Mouse (Mus musculus) G1E (cell line): Measurements from ENCODE around the gene Cdc42ep1. TPM values are rescaled to one million over a fixed set of nuclear protein-coding genes. Genes with fewer than 3 reads are reported as not detected.

Experiments
- ATAC-seq: 2 replicates; pipeline ENCODE4 v1.8.0; 2016; ENCODE audit warnings: mild to moderate bottlenecking; ENCODE audit not compliant: insufficient number of reproducible peaks, poor library complexity, low FRiP score, severe bottlenecking; ENCODE audit errors: extremely low read depth
- DNase-seq: peaks from one replicate; pipeline ENCODE4 v3.0.0; 2012; ENCODE audit warnings: low spot score
- H3K27me3 ChIP-seq: 2 replicates; pipeline ENCODE4 v1.6.1; 2012; ENCODE audit warnings: mild to moderate bottlenecking, low read length, inconsistent platforms; ENCODE audit not compliant: insufficient read depth
- H3K36me3 ChIP-seq: replicated peaks from 2 replicates; pipeline ENCODE3; 2012; ENCODE audit warnings: mild to moderate bottlenecking, inconsistent platforms
- H3K4me1 ChIP-seq: 2 replicates; pipeline ENCODE4 v1.6.1; 2012; ENCODE audit warnings: low read depth, low read length, inconsistent platforms, mixed read lengths; ENCODE audit not compliant: insufficient read depth
- H3K4me3 ChIP-seq: 2 replicates; pipeline ENCODE4 v1.5.1; 2012; ENCODE audit warnings: low read depth, mild to moderate bottlenecking, inconsistent platforms, low read length, moderate library complexity, mixed read lengths
- H3K9me3 ChIP-seq: replicated peaks from 2 replicates; pipeline ENCODE4 v1.6.1; 2012; ENCODE audit warnings: inconsistent platforms
- CTCF ChIP-seq: IDR thresholded peaks from 2 replicates; pipeline ENCODE4 v1.5.1; 2012; ENCODE audit warnings: low read depth, low read length, inconsistent platforms, mixed read lengths
- GATA1 ChIP-seq: IDR thresholded peaks from 2 replicates; pipeline ENCODE4 v1.6.1; 2012; ENCODE audit warnings: borderline replicate concordance, low read length, inconsistent platforms, mixed read lengths
- GATA2 ChIP-seq: IDR thresholded peaks from 2 replicates; pipeline ENCODE4 v1.6.1; 2012; ENCODE audit warnings: low read depth, low read length, inconsistent platforms, borderline replicate concordance
- POLR2AphosphoS5 ChIP-seq: IDR thresholded peaks from 2 replicates; pipeline ENCODE4 v1.6.1; 2012; ENCODE audit warnings: low read depth, low read length, inconsistent platforms; ENCODE audit not compliant: insufficient replicate concordance
- TAL1 ChIP-seq: conservative IDR thresholded peaks from 2 replicates; pipeline ENCODE4 v1.6.1; 2012; ENCODE audit warnings: low read depth, low read length, inconsistent platforms, mixed read lengths
- polyA plus RNA-seq: library from polyadenylated mRNA; stranded (reverse); fragments of >175 nt; gene quantifications from 2 replicates; pipeline ENCODE4 v1.2.3, GENCODE M21; 2012
- total RNA-seq, 2 experiments: library from RNA; stranded (forward) in 1 of 2; stranded (reverse) in 1 of 2; fragments of 200-1000 nt in 1 of 2; fragments of >200 nt in 1 of 2; fragmentation: Nextera tagmentation in 1 of 2; gene quantifications; 2 replicates each; pipeline ENCODE4 v1.2.3; 2014 to 2017

Gene Cdc42ep1
- total and polyA plus RNA-seq, 3 experiments = 0.11 TPM; not detected in 2

DNA sequence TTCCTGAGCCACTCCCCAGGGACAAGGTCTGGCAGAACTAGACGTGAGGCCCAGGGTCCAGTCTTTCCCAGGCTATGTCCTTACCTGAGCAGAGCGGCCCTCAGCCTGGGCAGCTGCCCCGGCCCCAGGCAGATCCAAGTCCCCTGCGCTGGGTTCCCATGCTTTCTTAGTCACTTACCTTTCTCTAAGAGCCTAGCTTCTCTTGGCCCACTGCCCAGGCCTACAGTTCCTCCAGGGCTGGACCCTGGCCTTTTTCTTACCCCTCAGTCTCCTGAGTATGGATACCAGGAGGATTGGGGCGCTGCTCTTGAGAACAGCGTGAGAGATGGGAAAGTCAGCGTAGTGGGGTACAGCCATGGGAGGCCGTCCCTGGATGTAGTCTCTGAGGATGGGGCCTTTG, 38.0 kb downstream of the Cdc42ep1 start:
- H3K4me1 ChIP-seq = peaks cover 61% of the 10 kb centered on the region
- TF ChIP-seq TAL1 (no peak), POLR2AphosphoS5 (no peak), GATA2 (no peak), GATA1 (no peak), CTCF (no peak)
- H3K9me3 ChIP-seq = no peaks in the 10 kb centered on the region
- no peaks in the 10 kb centered on the region for H3K27me3 ChIP-seq
- peaks cover 64% of the 10 kb centered on the region for H3K36me3 ChIP-seq
- no peak overlapping the region for H3K4me3 ChIP-seq
- DNase-seq = no peak
- ATAC-seq = no peak

GRCm38 (mm10) chr15:78881828-78882227, 39.4 kb downstream of the Cdc42ep1 start:
- no peak overlapping the region for H3K4me3 ChIP-seq
- ATAC-seq = no peak
- no peaks in the 10 kb centered on the region for H3K9me3 ChIP-seq
- peaks cover 78% of the 10 kb centered on the region for H3K36me3 ChIP-seq
- peaks cover 47% of the 10 kb centered on the region for H3K4me1 ChIP-seq
- no peaks in the 10 kb centered on the region for H3K27me3 ChIP-seq
- no peak for TF ChIP-seq GATA2
- TF ChIP-seq TAL1 = no peak
- no peak for TF ChIP-seq POLR2AphosphoS5
- TF ChIP-seq GATA1 = no peak
- no peak for TF ChIP-seq CTCF
- no peak for DNase-seq

DNA sequence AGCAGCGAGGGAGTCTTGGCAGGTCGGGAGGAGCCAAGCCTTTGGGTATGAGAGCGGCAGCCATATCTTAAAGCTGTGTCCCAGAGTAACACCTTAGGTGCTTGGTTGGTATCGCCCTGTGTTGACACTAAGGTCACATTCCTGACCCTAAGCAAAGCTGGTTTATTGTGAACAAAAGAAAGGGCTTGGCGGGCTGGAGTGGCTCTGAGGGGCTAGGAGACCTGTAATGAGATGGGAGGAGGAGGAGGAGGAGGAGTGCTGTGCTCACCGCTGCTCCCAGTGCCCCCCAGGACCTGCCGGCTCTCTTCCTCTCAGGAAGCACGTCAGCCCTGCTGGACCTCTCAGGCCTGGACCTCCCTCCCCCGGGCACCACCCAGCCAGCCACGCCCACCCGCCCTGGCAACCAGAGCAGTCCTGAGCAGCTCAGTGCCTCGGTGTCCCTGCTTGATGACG, 47.0 kb downstream of the Cdc42ep1 start:
- ATAC-seq (no peak), DNase-seq (no peak)
- no peaks in the 10 kb centered on the region for H3K27me3 ChIP-seq
- H3K9me3 ChIP-seq = no peaks in the 10 kb centered on the region
- H3K36me3 ChIP-seq = peaks cover 98% of the 10 kb centered on the region
- no peak for TF ChIP-seq GATA2
- TF ChIP-seq CTCF = no peak
- TF ChIP-seq TAL1 = no peak
- TF ChIP-seq GATA1 = no peak
- peaks cover 75% of the 10 kb centered on the region for H3K4me1 ChIP-seq
- peak overlapping the region; percentile 63; the same call in 1 of the 2 replicates for H3K4me3 ChIP-seq

GRCm38 (mm10) chr15:78892440-78892839, 50.0 kb downstream of the Cdc42ep1 start:
- H3K4me1 ChIP-seq = peaks cover 99% of the 10 kb centered on the region
- no peaks in the 10 kb centered on the region for H3K9me3 ChIP-seq
- 0 out of 2 replicates have a peak, but pooled peaks have one; percentile 9 for ATAC-seq
- H3K4me3 ChIP-seq = peak overlapping the region; percentile 68; the same call in 1 of the 2 replicates
- no peak for TF ChIP-seq CTCF
- no peak for TF ChIP-seq GATA1
- no peak for TF ChIP-seq POLR2AphosphoS5
- TF ChIP-seq TAL1 = no peak
- no peak for TF ChIP-seq GATA2
- H3K36me3 ChIP-seq = peaks cover 90% of the 10 kb centered on the region
- DNase-seq = peak; percentile 52
- no peaks in the 10 kb centered on the region for H3K27me3 ChIP-seq

GRCm38 (mm10) chr15:78894726-78895125, 52.3 kb downstream of the Cdc42ep1 start:
- Histone ChIP-seq H3K36me3 (peaks cover 67% of the 10 kb centered on the region), H3K9me3 (no peaks in the 10 kb centered on the region), H3K4me3 (peak overlapping the region; percentile 68; the same call in 1 of the 2 replicates), H3K27me3 (no peaks in the 10 kb centered on the region), H3K4me1 (peaks cover 95% of the 10 kb centered on the region)
- TF ChIP-seq GATA1 (no peak), GATA2 (no peak), CTCF (no peak), POLR2AphosphoS5 (no peak), TAL1 (no peak)
- no peak for DNase-seq
- ATAC-seq = no peak

GRCm38 (mm10) chr15:78895741-78896140, 53.3 kb downstream of the Cdc42ep1 start:
- ATAC-seq = no peak; the same call in 1 of the 2 replicates

More at GRCm38 (mm10) chr15:78895741-78896140, 53.3 kb downstream of the Cdc42ep1 start:
- Histone ChIP-seq H3K27me3 (no peaks in the 10 kb centered on the region), H3K9me3 (no peaks in the 10 kb centered on the region), H3K36me3 (peaks cover 61% of the 10 kb centered on the region), H3K4me1 (peaks cover 87% of the 10 kb centered on the region), H3K4me3 (peak overlapping the region; percentile 68; the same call in 1 of the 2 replicates)
- no peak for DNase-seq
- TF ChIP-seq TAL1 (no peak), POLR2AphosphoS5 (no peak), GATA1 (no peak), GATA2 (no peak), CTCF (no peak)
